Mouse (Mus musculus): Measurements from ENCODE around the gene Gjc2.

Gjc2 gene

DNA sequence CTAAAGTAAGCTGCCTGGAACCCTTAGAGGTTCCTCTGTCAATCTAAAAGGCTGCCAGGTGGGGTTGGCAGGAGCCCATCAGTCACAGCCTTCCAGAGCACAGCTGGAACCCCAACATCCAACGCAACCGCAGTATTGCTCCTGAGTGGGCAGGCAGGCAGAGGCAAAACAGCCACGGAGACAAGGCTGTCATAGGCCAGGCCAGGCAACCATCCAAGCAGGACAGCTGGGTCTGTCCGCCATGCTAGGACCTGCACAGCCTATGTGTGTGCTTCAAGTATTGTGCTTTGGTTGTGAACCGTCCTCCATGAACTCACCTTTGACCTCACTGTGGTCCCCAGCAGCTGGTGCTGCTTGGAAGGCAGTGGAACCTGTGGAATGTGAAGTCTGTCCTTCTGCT is 27.1 kb downstream of the Gjc2 start:
- DNase-seq = no peak

DNA sequence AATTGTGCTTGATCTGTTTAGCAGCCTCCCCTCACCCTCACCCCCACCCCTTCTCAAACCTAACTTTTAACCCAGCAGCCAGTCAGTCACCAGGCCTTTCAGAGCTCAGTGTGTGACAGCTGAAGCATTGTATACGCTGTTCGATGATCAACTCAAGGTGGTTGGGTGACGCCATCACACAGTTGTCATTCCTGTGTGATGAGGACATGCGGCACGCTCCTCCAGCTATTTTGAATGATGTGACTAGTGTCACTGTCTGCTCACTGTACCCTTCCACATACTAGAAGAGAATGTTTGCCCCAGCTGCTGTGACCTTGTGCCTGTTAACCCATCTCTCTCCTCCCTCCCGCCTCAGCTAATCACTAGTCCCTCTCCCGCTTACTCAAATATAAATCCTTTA is 28.8 kb downstream of the Gjc2 start:
- DNase-seq = no peak

DNA sequence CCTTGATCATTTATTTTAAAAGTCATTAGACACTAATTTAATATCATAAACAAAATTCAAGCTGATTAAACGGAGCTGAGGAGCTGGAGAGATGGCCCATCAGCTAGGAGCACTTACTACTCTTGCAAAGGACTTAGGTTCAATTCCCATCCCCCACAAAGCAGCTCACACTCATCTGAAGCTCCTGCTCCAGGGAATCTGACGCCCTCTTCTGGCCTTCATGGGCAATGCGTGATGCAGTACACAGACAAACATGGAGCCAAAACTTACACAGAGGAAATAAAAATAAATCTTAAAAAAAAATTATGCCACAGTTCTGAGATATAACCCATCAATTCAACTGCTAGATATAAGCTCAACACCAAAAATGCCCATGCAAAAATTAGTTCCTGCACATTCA is 31.3 kb downstream of the Gjc2 start:
- no peak for DNase-seq

DNA sequence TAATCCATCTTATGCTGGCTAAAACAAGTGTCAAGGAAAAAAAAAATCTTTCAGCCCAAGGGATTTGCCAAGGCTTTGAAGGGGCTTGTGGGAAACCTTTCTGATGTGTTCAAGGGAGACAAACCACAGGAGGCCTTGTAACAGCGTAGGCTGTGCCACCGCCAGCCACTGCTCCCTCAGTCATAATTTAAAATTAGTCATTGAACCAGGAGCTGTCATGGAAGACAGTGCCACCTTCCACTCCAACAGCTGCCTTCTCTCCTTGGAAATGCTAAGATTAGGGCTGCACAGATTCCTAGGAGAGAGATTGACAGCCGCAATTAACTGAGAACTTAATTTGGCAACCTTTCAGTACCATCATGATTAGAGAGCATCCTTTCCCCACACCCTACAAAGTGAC is 33.7 kb downstream of the Gjc2 start:
- no peak for DNase-seq

DNA sequence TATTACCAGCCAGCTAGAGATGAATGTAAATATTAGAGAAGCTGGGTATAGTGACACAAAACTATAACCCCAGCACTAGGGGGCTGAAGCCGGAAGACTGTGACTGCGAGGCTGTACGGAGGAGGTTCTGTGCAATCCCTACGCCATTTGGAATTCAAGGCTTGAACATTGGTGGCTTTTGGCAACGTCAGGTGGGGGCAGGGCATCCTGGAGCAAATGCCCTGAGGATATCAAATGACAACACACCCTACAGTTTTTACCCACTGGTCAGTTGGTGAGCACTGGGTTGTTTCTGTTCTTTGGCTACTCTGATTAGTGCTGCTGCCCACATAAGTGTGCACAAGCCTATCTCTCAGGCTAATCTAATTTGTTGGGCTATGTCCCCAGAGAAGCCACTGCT is 40.1 kb downstream of the Gjc2 start:
- DNase-seq = no peak

DNA sequence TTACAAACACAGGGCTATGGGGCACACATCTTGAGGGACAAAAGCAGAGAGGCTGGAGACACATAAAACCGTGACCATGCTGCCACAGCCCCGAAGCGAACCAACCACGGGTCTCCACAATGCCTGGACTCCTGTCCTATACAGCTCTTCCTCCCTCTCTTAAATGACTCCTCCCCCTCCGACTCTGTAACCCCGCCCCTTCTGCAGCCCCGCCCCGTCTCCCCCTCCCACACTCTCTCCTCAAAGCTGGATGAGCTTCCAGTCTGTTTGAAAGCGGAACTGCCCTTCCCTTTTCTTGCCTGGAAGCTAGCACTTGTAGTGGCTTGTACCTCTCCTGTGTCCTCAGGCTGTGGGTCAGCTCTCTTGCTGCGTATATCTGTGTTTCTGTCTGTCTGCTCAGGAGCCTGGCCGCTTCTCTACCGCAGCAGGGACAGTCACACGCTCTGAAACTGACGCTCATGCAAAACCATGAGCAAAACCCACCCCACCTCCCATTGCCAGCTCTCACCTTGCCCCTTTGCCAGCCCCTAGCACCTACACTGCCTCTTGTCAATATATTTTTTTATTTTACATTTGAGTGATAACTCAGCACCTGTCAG is 41.1 kb downstream of the Gjc2 start:
- DNase-seq = no peak

DNA sequence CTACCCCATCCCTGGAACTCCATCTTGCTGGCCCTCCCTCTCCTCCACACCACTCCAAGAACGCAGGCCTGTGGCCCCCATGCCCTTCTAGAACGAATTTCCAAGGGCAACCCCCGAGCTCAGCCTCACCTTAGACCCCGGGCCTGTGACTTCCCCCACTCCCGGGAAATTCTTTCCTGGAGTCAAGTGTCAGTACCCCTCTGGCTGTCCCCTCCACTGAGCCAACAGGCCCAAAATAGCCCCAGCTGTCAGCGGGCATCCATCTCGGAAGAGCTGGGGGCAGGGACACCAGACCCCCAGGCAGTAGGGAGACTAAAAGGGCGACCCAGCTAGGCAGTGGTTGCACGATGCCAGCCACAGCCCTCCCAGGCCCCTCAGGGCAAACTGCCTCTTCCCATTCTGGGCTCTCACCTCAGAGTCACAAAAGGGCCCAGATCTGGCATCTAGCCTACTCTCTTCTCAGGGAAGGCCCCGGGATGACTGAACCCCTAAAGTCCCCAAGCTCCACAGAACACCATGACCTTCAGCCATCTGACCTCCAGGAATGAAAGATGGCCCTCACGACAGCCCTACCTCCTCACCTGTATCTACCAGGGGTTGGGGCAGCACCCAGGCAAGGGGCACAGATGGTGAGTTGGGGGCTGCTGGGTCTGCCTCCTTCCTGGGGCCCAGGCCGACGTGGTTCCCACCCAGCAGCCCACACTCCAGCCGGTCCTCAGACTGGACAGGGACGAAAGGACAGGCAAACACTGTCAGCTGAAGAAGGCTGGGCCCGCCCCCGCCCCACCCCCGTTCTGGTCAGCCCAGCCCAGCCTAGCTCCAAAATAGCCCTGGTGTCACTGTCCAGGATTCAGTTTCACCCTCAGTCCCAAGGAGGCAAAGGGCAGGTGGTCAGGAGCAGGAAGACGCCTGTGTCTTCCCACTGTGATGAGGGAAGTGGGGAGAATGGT is 44.2 kb downstream of the Gjc2 start:
- no peak for DNase-seq

DNA sequence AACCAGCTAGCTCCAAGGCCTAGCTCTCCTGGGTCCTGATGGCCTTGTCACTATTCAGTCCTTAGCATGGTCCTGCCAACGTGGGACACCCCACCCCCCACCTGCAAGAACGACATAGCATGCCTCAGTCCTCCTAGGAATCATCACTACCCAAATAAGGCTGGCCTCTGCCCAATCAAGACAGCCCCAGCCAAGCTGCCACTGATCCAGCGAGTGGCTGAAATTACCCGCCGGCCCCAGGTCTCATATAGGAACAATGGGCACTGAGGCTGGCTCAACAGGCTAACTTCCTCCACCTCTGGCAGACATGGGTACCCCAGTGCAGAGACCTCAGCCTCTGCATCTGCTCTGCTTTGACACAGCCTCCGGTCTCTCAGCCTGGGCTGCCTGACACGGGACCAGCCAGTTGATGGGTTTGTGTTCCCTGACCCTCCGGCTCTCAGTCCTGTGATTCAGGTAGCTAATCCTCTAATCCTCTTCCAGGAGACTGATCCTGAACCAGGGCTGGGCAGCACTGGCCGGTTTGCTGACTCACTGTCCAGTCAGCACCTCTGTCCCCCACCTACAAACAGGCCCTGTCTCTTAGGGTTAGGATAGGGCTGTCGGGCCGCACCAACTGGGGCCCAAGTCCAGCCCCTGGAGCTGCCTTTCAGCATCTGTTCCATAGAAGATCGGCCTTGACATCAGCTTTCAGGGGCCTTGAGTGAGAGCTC is 45.9 kb downstream of the Gjc2 start:
- DNase-seq = no peak

DNA sequence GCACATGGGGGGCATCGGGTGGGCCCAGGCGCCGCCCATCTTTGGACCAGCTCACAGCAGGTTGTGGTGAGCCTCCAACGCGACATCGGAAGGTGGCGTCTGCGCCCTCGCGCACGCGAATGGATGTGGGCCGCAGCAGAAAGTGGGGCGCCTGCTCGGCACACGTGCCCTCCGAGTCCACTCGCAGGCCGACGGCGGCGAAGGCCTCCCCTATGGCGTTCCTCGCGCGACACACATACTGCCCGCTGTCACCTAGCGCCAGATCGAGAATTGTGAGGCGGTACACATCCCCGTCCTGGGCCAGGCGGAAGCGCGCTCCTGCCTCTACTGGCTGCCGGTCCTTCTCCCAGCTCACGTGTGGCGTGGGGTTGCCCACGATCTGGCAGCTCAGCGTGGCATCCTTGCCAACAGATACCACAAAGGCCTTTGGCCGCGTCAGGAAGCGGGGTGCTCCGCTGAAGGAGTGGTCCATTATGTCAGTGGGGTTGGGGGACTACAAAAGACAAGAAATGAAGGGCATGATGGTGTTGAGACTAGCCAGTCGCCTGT is 47.0 kb downstream of the Gjc2 start, which contains the start of gene Obscn:
Obscn (minus strand) TSS at position 499 of the 549 bp plus-strand sequence.
- DNase-seq = no peak

DNA sequence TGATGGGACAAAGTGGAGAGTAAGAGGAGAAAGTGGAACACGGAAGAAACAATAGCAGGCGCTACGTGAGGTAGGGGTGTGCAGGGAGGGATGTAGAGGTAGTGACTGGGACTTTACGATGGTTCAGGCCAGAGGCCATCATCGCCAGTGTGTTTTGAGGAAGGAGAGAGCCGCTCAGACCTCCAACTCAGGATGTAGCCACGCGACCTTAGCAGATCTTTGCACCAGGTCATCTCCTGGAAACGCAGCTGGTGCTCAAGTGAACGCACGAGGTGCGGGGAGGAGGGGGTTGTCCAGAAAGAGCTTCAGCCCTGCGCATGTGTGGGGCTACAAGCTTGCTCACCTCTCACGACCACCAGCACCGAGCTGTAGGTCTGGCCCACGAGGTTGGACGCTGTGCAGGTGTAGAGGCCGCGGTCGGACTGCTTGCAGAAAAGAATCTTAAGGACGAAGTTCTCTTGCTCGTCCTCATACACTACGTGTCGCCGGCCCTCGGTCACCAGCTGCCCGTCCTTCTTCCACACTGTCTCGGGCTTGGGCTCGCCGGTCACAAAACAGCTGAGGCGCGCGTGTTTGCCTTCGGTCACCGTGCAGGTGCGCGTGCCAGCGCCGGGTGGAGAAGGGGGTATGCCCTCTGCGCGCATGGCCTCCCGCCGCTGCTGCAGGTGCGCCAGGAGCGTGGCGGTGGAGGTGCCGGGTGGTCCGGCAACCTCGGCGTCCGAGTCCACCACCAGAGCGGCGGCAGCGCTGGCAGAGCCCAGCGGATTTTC is 47.8 kb downstream of the Gjc2 start:
- no peak for DNase-seq

DNA sequence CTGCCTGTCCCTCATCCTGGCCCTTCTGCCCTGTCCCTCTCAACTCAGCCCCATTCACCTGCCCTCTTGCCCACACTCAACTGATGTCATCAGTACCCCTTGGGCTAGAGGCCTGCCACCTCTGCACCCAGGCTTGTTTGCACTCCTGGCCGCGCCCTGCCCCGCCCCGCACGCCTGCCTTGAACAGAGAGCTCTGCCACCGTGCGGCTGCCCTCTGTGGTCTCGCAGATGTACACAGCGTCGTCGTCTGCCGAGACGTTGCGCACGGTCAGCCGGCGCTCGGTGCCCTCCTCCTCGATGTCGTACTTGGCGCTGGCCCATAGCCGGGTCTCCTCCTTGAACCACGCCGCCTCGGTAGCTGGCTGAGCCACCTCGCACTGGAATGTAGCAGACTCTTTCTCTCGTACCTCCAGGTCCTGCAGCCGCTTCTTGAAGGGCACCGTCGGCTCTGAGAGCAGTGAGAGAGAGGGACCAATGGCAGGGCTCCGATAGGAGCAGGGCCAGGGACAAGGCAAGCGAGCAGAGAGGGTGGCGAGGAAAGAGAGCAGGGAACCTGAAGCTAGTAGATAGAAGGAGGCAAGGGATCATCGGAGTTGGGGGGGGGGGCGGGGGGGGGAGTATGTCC is 48.5 kb downstream of the Gjc2 start:
- DNase-seq = no peak

DNA sequence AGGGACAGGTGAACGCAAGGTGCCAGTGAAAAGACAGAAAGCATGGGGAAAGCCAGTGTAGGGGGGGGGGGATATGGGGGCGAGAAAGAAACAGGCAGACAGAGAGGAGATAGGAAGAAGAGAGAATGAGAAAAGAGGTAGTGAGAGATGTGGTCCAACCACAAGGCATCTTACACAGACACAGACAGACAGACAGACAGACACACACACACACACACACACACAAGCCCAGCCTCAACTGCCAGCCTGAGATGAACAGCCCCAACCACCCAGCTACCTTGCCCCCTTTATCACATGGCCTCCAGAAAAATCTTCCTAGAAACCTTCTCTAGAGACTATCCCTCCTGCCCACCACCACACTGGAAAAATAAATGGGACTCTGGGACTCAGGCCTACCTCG is 50.9 kb downstream of the Gjc2 start:
- no peak for DNase-seq

DNA sequence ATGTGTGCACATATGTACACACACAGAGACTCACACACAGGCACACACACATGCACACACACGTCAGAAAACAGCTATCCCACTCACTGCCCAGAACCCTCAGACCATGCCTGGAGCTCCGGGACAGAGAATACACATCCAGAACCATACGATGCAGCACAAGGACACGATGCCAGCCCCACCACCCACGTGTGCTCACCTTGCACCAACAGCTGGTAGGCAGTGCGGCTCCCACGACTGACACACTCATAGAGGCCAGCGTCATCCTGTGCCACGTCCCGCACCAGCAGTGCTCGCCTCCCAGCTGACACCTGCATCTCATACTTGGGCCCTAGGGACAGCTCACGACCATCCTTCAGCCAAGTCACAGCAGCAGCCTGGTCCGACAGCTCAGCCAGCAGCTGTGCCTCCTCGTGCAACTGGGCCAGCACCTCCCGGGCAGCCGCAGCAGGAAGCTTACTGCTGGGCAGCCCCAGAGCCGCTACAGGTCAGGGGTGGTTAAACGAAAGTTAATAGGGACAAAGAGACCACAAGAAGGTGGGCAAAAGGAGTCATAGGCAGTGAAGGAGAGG is 51.6 kb downstream of the Gjc2 start:
- no peak for DNase-seq

DNA sequence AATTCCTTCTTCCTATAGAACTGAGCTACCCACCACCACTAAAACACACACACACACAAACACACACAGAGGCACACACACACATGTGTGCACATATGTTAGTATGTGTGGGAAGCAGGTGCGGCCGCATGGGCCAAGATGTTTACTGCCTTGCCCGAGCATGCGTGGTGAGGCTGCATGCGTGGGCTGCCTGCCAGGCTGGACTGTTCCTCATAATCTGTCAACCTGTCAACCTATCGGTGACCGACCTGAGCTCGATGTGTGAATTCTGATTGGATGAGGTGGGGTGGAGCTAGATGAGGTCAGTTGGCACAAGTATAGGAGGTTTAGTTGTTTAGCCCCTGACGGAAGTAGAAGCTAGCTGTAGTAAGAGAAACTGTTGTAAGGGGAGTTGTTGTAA is 52.2 kb downstream of the Gjc2 start:
- DNase-seq = no peak
